Mouse (Mus musculus) heart, postnatal 0 days (tissue): ENCODE results near the gene Rbms1. TPM values are rescaled to one million over a fixed set of nuclear protein-coding genes. Genes with fewer than 3 reads are reported as not detected.

Experiments used
- ATAC-seq: fragments of 200-750 bp; cut with Nextera tagmentation; 2 replicates; pipeline ENCODE4 v1.8.0; 2017; ENCODE audit warnings: low read depth, moderate number of reproducible peaks, moderate library complexity; ENCODE audit not compliant: insufficient read depth
- DNase-seq: peaks from one replicate; pipeline ENCODE4 v3.0.0-alpha.2; 2016; ENCODE audit warnings: low spot score
- H3K27ac ChIP-seq: fragments of 300-500 bp; sonication (generic); 2 replicates; pipeline ENCODE4 v1.5.1; 2014; ENCODE audit warnings: low read depth, mild to moderate bottlenecking
- H3K27me3 ChIP-seq: fragments of 300-500 bp; sonication (generic); 2 replicates; pipeline ENCODE4 v1.6.1; 2014; ENCODE audit warnings: low read length, mixed read lengths; ENCODE audit not compliant: control insufficient read depth, insufficient read depth
- H3K36me3 ChIP-seq: fragments of 300-500 bp; sonication (generic); replicated peaks from 2 replicates; pipeline ENCODE4 v1.6.1; 2014; ENCODE audit warnings: low read length, mixed read lengths; ENCODE audit not compliant: control insufficient read depth, insufficient read depth
- H3K4me1 ChIP-seq: fragments of 300-500 bp; sonication (generic); 2 replicates; pipeline ENCODE4 v1.6.1; 2014; ENCODE audit warnings: antibody characterized with exemption; ENCODE audit not compliant: control insufficient read depth, insufficient read depth
- H3K4me2 ChIP-seq: fragments of 300-500 bp; sonication (generic); 2 replicates; pipeline ENCODE4 v1.6.1; 2014; ENCODE audit warnings: low read depth, mild to moderate bottlenecking, low read length, moderate library complexity
- H3K4me3 ChIP-seq: fragments of 300-500 bp; sonication (generic); 2 replicates; pipeline ENCODE4 v1.5.1; 2014; ENCODE audit warnings: low read depth, low read length
- H3K9ac ChIP-seq: fragments of 300-500 bp; sonication (generic); replicated peaks from 2 replicates; pipeline ENCODE4 v1.6.1; 2014; ENCODE audit warnings: low read depth, low read length, mixed read lengths
- H3K9me3 ChIP-seq: fragments of 300-500 bp; sonication (generic); replicated peaks from 2 replicates; pipeline ENCODE4 v1.6.1; 2016; ENCODE audit warnings: low read length; ENCODE audit not compliant: control insufficient read depth
- CTCF ChIP-seq: IDR thresholded peaks from 2 replicates; pipeline ENCODE4 v1.5.1; 2016; ENCODE audit warnings: antibody characterized with exemption, control low read depth, low read depth
- EP300 ChIP-seq: IDR thresholded peaks from 2 replicates; pipeline ENCODE4 v1.6.1; 2016; ENCODE audit warnings: antibody characterized with exemption, low read depth
- WGBS: fragments of 180-500 bp; shearing (Covaris S2); extraction: QIAGEN DNeasy Blood & Tissue Kit; methylation state at CpG from one replicate; pipeline ENCODE4 v1.1.7; 2014; 5-methylcytosine and 5-hydroxymethylcytosine counted together
- polyA plus RNA-seq: library from polyadenylated mRNA; unstranded; fragments of >200 nt; fragmentation: Nextera tagmentation; extraction: Ambion mirVana; gene quantifications from 2 replicates; pipeline ENCODE4 v1.2.1, GENCODE M21; 2015
- total RNA-seq: library from RNA; depleted of rRNA; stranded (reverse); fragments of >200 nt; gene quantifications from 2 replicates; pipeline ENCODE4 v1.2.3, GENCODE M21; 2014; ENCODE audit warnings: low replicate concordance

The Rbms1 gene
- total and polyA plus RNA-seq, 2 experiments from 2014 or later: 52.8 to 56.2 TPM

- H3K9me3 ChIP-seq: no peaks in the 10 kb centered on the region
- H3K27ac ChIP-seq: 0 out of 2 replicates have a peak overlapping the region, but pooled peaks have one; percentile 27
- no peak overlapping the region; the same call in 1 of the 2 replicates for H3K4me3 ChIP-seq
- ATAC-seq (no peak), DNase-seq (no peak)
- H3K36me3 ChIP-seq: peaks cover 12% of the 10 kb centered on the region; the same call in 1 of the 2 replicates
- 77% methylated on average over 12 of the region's 12 CpGs for WGBS
- peaks cover 5% of the 10 kb centered on the region; the same call in 1 of the 2 replicates for H3K4me1 ChIP-seq
- no peak for TF ChIP-seq CTCF
- TF ChIP-seq EP300: no peak
- H3K9ac ChIP-seq: no peak overlapping the region
- peak overlapping the region; percentile 27; the same call in 1 of the 2 replicates for H3K4me2 ChIP-seq
- no peaks in the 10 kb centered on the region for H3K27me3 ChIP-seq
Observed at GRCm38 (mm10) chr2:60801571-60802155, 161.3 kb downstream of the Rbms1 start.

GRCm38 (mm10) chr2:60800921-60801558 is 162.0 kb downstream of the Rbms1 start:
- peak overlapping the region; percentile 27; the same call in 1 of the 2 replicates for H3K27ac ChIP-seq
- no peak for ATAC-seq
- peak overlapping the region; percentile 10; the same call in 1 of the 2 replicates for H3K4me3 ChIP-seq

GRCm38 (mm10) chr2:60799816-60800215 is 163.2 kb downstream of the Rbms1 start:
- H3K4me3 ChIP-seq: no peak overlapping the region
- H3K9ac ChIP-seq: no peak overlapping the region
- WGBS: 88% methylated on average over 7 of the region's 7 CpGs
- no peak overlapping the region for H3K27ac ChIP-seq
- H3K36me3 ChIP-seq: peaks cover 24% of the 10 kb centered on the region
- ATAC-seq (no peak), DNase-seq (no peak)
- TF ChIP-seq EP300 (no peak), CTCF (no peak)
- H3K9me3 ChIP-seq: no peaks in the 10 kb centered on the region
- no peaks in the 10 kb centered on the region; the same call in 1 of the 2 replicates for H3K4me1 ChIP-seq
- no peak overlapping the region for H3K4me2 ChIP-seq
- H3K27me3 ChIP-seq: no peaks in the 10 kb centered on the region

More at GRCm38 (mm10) chr2:60800921-60801558, 162.0 kb downstream of the Rbms1 start:
- Histone ChIP-seq H3K9ac (no peak overlapping the region), H3K4me1 (peaks cover 5% of the 10 kb centered on the region; the same call in 1 of the 2 replicates), H3K36me3 (peaks cover 17% of the 10 kb centered on the region; the same call in 1 of the 2 replicates), H3K9me3 (no peaks in the 10 kb centered on the region), H3K27me3 (no peaks in the 10 kb centered on the region), H3K4me2 (peak overlapping the region; percentile 27; the same call in 1 of the 2 replicates)
- 61% methylated on average over 15 of the region's 15 CpGs for WGBS
- TF ChIP-seq EP300 (no peak), CTCF (no peak)
- DNase-seq: no peak

- H3K9me3 ChIP-seq: no peaks in the 10 kb centered on the region
Observed at GRCm38 (mm10) chr2:60798767-60799529, 164.0 kb downstream of the Rbms1 start.

GRCm38 (mm10) chr2:60796969-60797669 is 165.9 kb downstream of the Rbms1 start:
- no peak for ATAC-seq
- Histone ChIP-seq H3K9me3 (no peaks in the 10 kb centered on the region), H3K4me1 (no peaks in the 10 kb centered on the region; the same call in 1 of the 2 replicates), H3K27me3 (no peaks in the 10 kb centered on the region), H3K9ac (no peak overlapping the region), H3K4me3 (no peak overlapping the region), H3K36me3 (peaks cover 37% of the 10 kb centered on the region), H3K27ac (no peak overlapping the region), H3K4me2 (no peak overlapping the region)
- TF ChIP-seq EP300 (no peak), CTCF (no peak)
- 83% methylated on average over 17 of the region's 17 CpGs for WGBS
- no peak for DNase-seq

More at GRCm38 (mm10) chr2:60798767-60799529, 164.0 kb downstream of the Rbms1 start:
- H3K4me2 ChIP-seq: no peak overlapping the region
- WGBS: 93% methylated on average over 17 of the region's 17 CpGs
- no peak overlapping the region for H3K9ac ChIP-seq
- no peak for ATAC-seq
- H3K4me3 ChIP-seq: no peak overlapping the region
- H3K27ac ChIP-seq: no peak overlapping the region
- DNase-seq: no peak
- H3K27me3 ChIP-seq: no peaks in the 10 kb centered on the region
- TF ChIP-seq CTCF: no peak
- TF ChIP-seq EP300: no peak
- no peaks in the 10 kb centered on the region; the same call in 1 of the 2 replicates for H3K4me1 ChIP-seq
- H3K36me3 ChIP-seq: peaks cover 30% of the 10 kb centered on the region
